Mouse (Mus musculus) MEL (cell line): ENCODE data around the gene Thumpd1. TPM values are rescaled to one million over a fixed set of nuclear protein-coding genes. Genes with fewer than 3 reads are reported as not detected.
A peak's percentile ranks its signal among the peaks of the same experiment; 100 is the strongest.

Experiments used
- DNase-seq: peaks from one replicate; pipeline ENCODE4 v3.0.0; 2011; ENCODE audit warnings: low read depth, low spot score
- H3K27ac ChIP-seq: 2 replicates; pipeline ENCODE4 v1.5.1; 2012; ENCODE audit warnings: low read depth, mild to moderate bottlenecking, control low read depth, low read length, moderate library complexity; ENCODE audit not compliant: control insufficient read depth
- H3K27me3 ChIP-seq, 2 experiments: fragments of 150-350 bp in 1 of 2; sonication (generic) in 1 of 2; 2 replicates each; pipeline ENCODE4 v1.6.1; 2012; ENCODE audit warnings: low read length in 2 of 2, mild to moderate bottlenecking in 2 of 2, improper control_type of control experiment in 1 of 2, moderate library complexity in 1 of 2; ENCODE audit not compliant: insufficient read depth in 2 of 2, control insufficient read depth in 1 of 2
- H3K36me3 ChIP-seq, 2 experiments: 2 replicates each; pipeline ENCODE4 v1.6.1; 2012 to 2014; ENCODE audit warnings: low read length in 2 of 2, improper control_type of control experiment in 1 of 2, inconsistent platforms in 1 of 2, mild to moderate bottlenecking in 1 of 2; ENCODE audit not compliant: insufficient read depth in 2 of 2, control insufficient read depth in 1 of 2
- H3K4me1 ChIP-seq, 2 experiments: fragments of 150-350 bp in 1 of 2; sonication (generic) in 1 of 2; 2 replicates each; pipeline ENCODE4 v1.6.1; 2012; ENCODE audit warnings: low read length in 2 of 2, improper control_type of control experiment in 1 of 2, mild to moderate bottlenecking in 1 of 2; ENCODE audit not compliant: insufficient read depth in 2 of 2, control insufficient read depth in 1 of 2
- H3K4me3 ChIP-seq, 2 experiments: fragments of 150-350 bp in 1 of 2; sonication (generic) in 1 of 2; 2 replicates each; pipeline ENCODE4 v1.5.1; 2012; ENCODE audit warnings: low read depth in 2 of 2, low read length in 2 of 2, mild to moderate bottlenecking in 2 of 2, moderate library complexity in 2 of 2, control low read depth in 1 of 2, improper control_type of control experiment in 1 of 2; ENCODE audit not compliant: control insufficient read depth in 1 of 2, insufficient read depth in 1 of 2
- H3K79me2 ChIP-seq: 2 replicates; pipeline ENCODE4 v1.6.1; 2012; ENCODE audit warnings: mild to moderate bottlenecking, low read length, moderate library complexity; ENCODE audit not compliant: control insufficient read depth, poor library complexity, insufficient read depth
- H3K9ac ChIP-seq: 2 replicates; pipeline ENCODE4 v1.6.1; 2012; ENCODE audit warnings: low read depth, mild to moderate bottlenecking, control low read depth, low read length, moderate library complexity; ENCODE audit not compliant: control insufficient read depth, poor library complexity, severe bottlenecking
- H3K9me3 ChIP-seq: fragments of 150-350 bp; sonication (generic); replicated peaks from 2 replicates; pipeline ENCODE4 v1.6.1; 2012; ENCODE audit warnings: mild to moderate bottlenecking, low read length, improper control_type of control experiment, moderate library complexity; ENCODE audit not compliant: insufficient read depth
- BHLHE40 ChIP-seq: IDR thresholded peaks from 2 replicates; pipeline ENCODE4 v1.6.1; 2012; ENCODE audit warnings: low read depth, mild to moderate bottlenecking, inconsistent platforms, low read length, improper control_type of control experiment, borderline replicate concordance
- CHD1 ChIP-seq: IDR thresholded peaks from 2 replicates; pipeline ENCODE4 v1.6.1; 2012; ENCODE audit warnings: low read depth, mild to moderate bottlenecking, inconsistent platforms, low read length, improper control_type of control experiment
- CHD2 ChIP-seq: IDR thresholded peaks from 2 replicates; pipeline ENCODE4 v1.6.1; 2011; ENCODE audit warnings: low read length, improper control_type of control experiment
- CTCF ChIP-seq, 3 experiments: IDR thresholded peaks in 2 of 3; conservative IDR thresholded peaks in 1 of 3; 2 replicates each; pipeline ENCODE4 v1.5.1; 2011 to 2012; ENCODE audit warnings: low read length in 3 of 3, low read depth in 2 of 3, mild to moderate bottlenecking in 2 of 3, improper control_type of control experiment in 1 of 3, inconsistent platforms in 1 of 3, mixed read lengths in 1 of 3, moderate library complexity in 1 of 3; ENCODE audit not compliant: control insufficient read depth in 1 of 3, insufficient read depth in 1 of 3, poor library complexity in 1 of 3, severe bottlenecking in 1 of 3
- E2F4 ChIP-seq: IDR thresholded peaks from 2 replicates; pipeline ENCODE4 v1.6.1; 2011; ENCODE audit warnings: low read depth, low read length, improper control_type of control experiment, borderline replicate concordance
- ELF1 ChIP-seq: IDR thresholded peaks from 2 replicates; pipeline ENCODE4 v1.6.1; 2014; ENCODE audit warnings: low read depth, mild to moderate bottlenecking, inconsistent platforms, low read length, improper control_type of control experiment, moderate library complexity
- ETS1 ChIP-seq: IDR thresholded peaks from 2 replicates; pipeline ENCODE4 v1.6.1; 2012; ENCODE audit warnings: low read depth, mild to moderate bottlenecking, inconsistent platforms, low read length, improper control_type of control experiment, moderate library complexity
- HCFC1 ChIP-seq: IDR thresholded peaks from 2 replicates; pipeline ENCODE4 v1.6.1; 2012; ENCODE audit warnings: low read depth, mild to moderate bottlenecking, inconsistent platforms, low read length, improper control_type of control experiment, moderate library complexity
- JUND ChIP-seq: IDR thresholded peaks from 2 replicates; pipeline ENCODE4 v1.6.1; 2011; ENCODE audit warnings: low read depth, mild to moderate bottlenecking, improper control_type of control experiment, low read length
- KAT2A ChIP-seq: conservative IDR thresholded peaks from 2 replicates; pipeline ENCODE4 v1.6.1; 2012; ENCODE audit warnings: low read depth, low read length, improper control_type of control experiment, inconsistent platforms
- MAFK ChIP-seq: IDR thresholded peaks from 2 replicates; pipeline ENCODE4 v1.6.1; 2011; ENCODE audit warnings: low read depth, mild to moderate bottlenecking, low read length, improper control_type of control experiment, borderline replicate concordance
- MAZ ChIP-seq: IDR thresholded peaks from 2 replicates; pipeline ENCODE4 v1.6.1; 2012; ENCODE audit warnings: low read depth, mild to moderate bottlenecking, inconsistent platforms, low read length, improper control_type of control experiment
- MEF2A ChIP-seq: IDR thresholded peaks from 2 replicates; pipeline ENCODE4 v1.6.1; 2014; ENCODE audit warnings: low read depth, mild to moderate bottlenecking, inconsistent platforms, low read length, improper control_type of control experiment; ENCODE audit not compliant: poor library complexity, insufficient replicate concordance, severe bottlenecking; ENCODE audit errors: extremely low read depth
- MXI1 ChIP-seq: IDR thresholded peaks from 2 replicates; pipeline ENCODE4 v1.6.1; 2011; ENCODE audit warnings: mild to moderate bottlenecking, low read depth, low read length, improper control_type of control experiment
- MYB ChIP-seq: IDR thresholded peaks from 2 replicates; pipeline ENCODE4 v1.6.1; 2011; ENCODE audit warnings: mild to moderate bottlenecking, low read depth, low read length, improper control_type of control experiment
- NELFE ChIP-seq: IDR thresholded peaks from 2 replicates; pipeline ENCODE4 v1.6.1; 2011; ENCODE audit warnings: low read depth, low read length, improper control_type of control experiment
- NRF1 ChIP-seq: IDR thresholded peaks from 2 replicates; pipeline ENCODE4 v1.6.1; 2014; ENCODE audit warnings: low read depth, mild to moderate bottlenecking, inconsistent platforms, low read length, improper control_type of control experiment, moderate library complexity; ENCODE audit not compliant: poor library complexity, insufficient read depth, severe bottlenecking
- RCOR1 ChIP-seq: IDR thresholded peaks from 2 replicates; pipeline ENCODE4 v1.6.1; 2012; ENCODE audit warnings: low read depth, mild to moderate bottlenecking, inconsistent platforms, low read length, improper control_type of control experiment
- SMC3 ChIP-seq: IDR thresholded peaks from 2 replicates; pipeline ENCODE4 v1.6.1; 2011; ENCODE audit warnings: low read depth, low read length, improper control_type of control experiment
- TAL1 ChIP-seq: IDR thresholded peaks from 2 replicates; pipeline ENCODE4 v1.6.1; 2012; ENCODE audit warnings: mild to moderate bottlenecking, inconsistent platforms, low read length, moderate library complexity, mixed read lengths
- TCF12 ChIP-seq: IDR thresholded peaks from 2 replicates; pipeline ENCODE4 v1.6.1; 2014; ENCODE audit warnings: low read depth, mild to moderate bottlenecking, inconsistent platforms, low read length, improper control_type of control experiment, moderate library complexity
- UBTF ChIP-seq: IDR thresholded peaks from 2 replicates; pipeline ENCODE4 v1.6.1; 2012; ENCODE audit warnings: low read depth, mild to moderate bottlenecking, inconsistent platforms, low read length, improper control_type of control experiment, moderate library complexity, borderline replicate concordance; ENCODE audit not compliant: insufficient read depth
- USF1 ChIP-seq: IDR thresholded peaks from 2 replicates; pipeline ENCODE4 v1.6.1; 2014; ENCODE audit warnings: low read depth, mild to moderate bottlenecking, inconsistent platforms, low read length, improper control_type of control experiment, moderate library complexity
- USF2 ChIP-seq, 2 experiments: IDR thresholded peaks; 2 replicates each; pipeline ENCODE4 v1.6.1; 2011 to 2012; ENCODE audit warnings: improper control_type of control experiment in 2 of 2, low read length in 2 of 2, borderline replicate concordance in 1 of 2, inconsistent platforms in 1 of 2, low read depth in 1 of 2, mild to moderate bottlenecking in 1 of 2; ENCODE audit not compliant: insufficient read depth in 1 of 2
- ZKSCAN1 ChIP-seq: IDR thresholded peaks from 2 replicates; pipeline ENCODE4 v1.6.1; 2012; ENCODE audit warnings: low read depth, mild to moderate bottlenecking, inconsistent platforms, low read length, improper control_type of control experiment, moderate library complexity
- ZMIZ1 ChIP-seq: IDR thresholded peaks from 2 replicates; pipeline ENCODE4 v1.6.1; 2012; ENCODE audit warnings: low read depth, mild to moderate bottlenecking, inconsistent platforms, low read length, improper control_type of control experiment, moderate library complexity
- polyA plus RNA-seq, 2 experiments: library from polyadenylated mRNA; stranded (reverse) in 1 of 2; unstranded in 1 of 2; fragments of >175 nt in 1 of 2; fragments of >200 nt in 1 of 2; gene quantifications; 2 replicates each; pipeline versions ENCODE4 v1.2.1 to v1.2.4; 2012; ENCODE audit warnings: low replicate concordance in 2 of 2, low read depth in 1 of 2; ENCODE audit not compliant: insufficient read length in 2 of 2, insufficient read depth in 1 of 2, missing spikeins in 1 of 2
- total RNA-seq: library from RNA; depleted of rRNA; stranded (reverse); fragments of 300-350 nt; gene quantifications from 2 replicates; pipeline ENCODE4 v1.2.3, GENCODE M21; 2012

The Thumpd1 gene
- total and polyA plus RNA-seq, 3 experiments, result 56.4 to 67.5 TPM; not detected in 1

GRCm38 (mm10) chr7:119764377-119764776, 43.8 kb upstream of the Thumpd1 start:
- TF ChIP-seq ZMIZ1 (no peak), TCF12 (no peak), KAT2A (no peak), SMC3 (no peak), NELFE (no peak), USF2 (IDR thresholded peaks at IDR 0.05; ENCODE audit: borderline replicate concordance in 1 of 2, insufficient read depth in 1 of 2, low read depth in 1 of 2, low read length in 2 of 2) (no peak), E2F4 (no peak), USF1 (peak; percentile 50; the same call in 1 of the 2 replicates), NRF1 (no peak), RCOR1 (peak; percentile 70; the same call in 1 of the 2 replicates), BHLHE40 (peak; percentile 53; the same call in 1 of the 2 replicates)
- no peaks in the 10 kb centered on the region for H3K79me2 ChIP-seq
- DNase-seq, result no peak

GRCm38 (mm10) chr7:119762166-119762697, 41.6 kb upstream of the Thumpd1 start:
- Histone ChIP-seq H3K4me1 (no peaks in the 10 kb centered on the region), H3K4me3 (no peak overlapping the region), H3K9me3 (no peaks in the 10 kb centered on the region)
- TF ChIP-seq BHLHE40 (no peak), MYB (no peak), UBTF (no peak), JUND (no peak), ELF1 (no peak), MAFK (no peak), NELFE (no peak), CHD2 (no peak), MXI1 (no peak), ZKSCAN1 (no peak), E2F4 (no peak), ETS1 (no peak), CHD1 (no peak), MAZ (no peak), MEF2A (no peak), CTCF (IDR thresholded peaks at IDR 0.05 in 2 of 3, conservative IDR thresholded peaks at IDR 0.05 in 1 of 3; ENCODE audit: control insufficient read depth in 1 of 3, insufficient read depth in 1 of 3, low read depth in 2 of 3, low read length in 3 of 3, poor library complexity in 1 of 3, severe bottlenecking in 1 of 3) (no peak), KAT2A (no peak), TAL1 (no peak), HCFC1 (no peak)
- TF ChIP-seq, all 39 proteins: peak for 0
- Histone ChIP-seq H3K27ac (no peak overlapping the region), H3K79me2 (no peaks in the 10 kb centered on the region), H3K36me3 (no peaks in the 10 kb centered on the region), H3K9ac (no peak overlapping the region), H3K27me3 (peaks cover 0 to 4% of the 10 kb centered on the region in 2 experiments; a peak in 3 of 4 replicates)
- DNase-seq, result no peak

More at GRCm38 (mm10) chr7:119764377-119764776, 43.8 kb upstream of the Thumpd1 start:
- H3K4me3 ChIP-seq, result no peak overlapping the region
- no peaks in the 10 kb centered on the region for H3K4me1 ChIP-seq
- no peaks in the 10 kb centered on the region for H3K9me3 ChIP-seq
- no peak overlapping the region for H3K27ac ChIP-seq
- peaks cover 0 to 4% of the 10 kb centered on the region in 2 experiments; a peak in 3 of 4 replicates for H3K27me3 ChIP-seq
- H3K9ac ChIP-seq, result no peak overlapping the region
- H3K36me3 ChIP-seq, result no peaks in the 10 kb centered on the region
